Mouse (Mus musculus) bone marrow macrophage, adult 2 months (primary cell): ENCODE data around the gene Rab3a.

Source experiments
- CTCF ChIP-seq: IDR thresholded peaks from 2 replicates; pipeline ENCODE4 v1.5.1; 2012; ENCODE audit warnings: low read depth, mild to moderate bottlenecking, low read length, moderate library complexity
- POLR2A ChIP-seq: IDR thresholded peaks from 2 replicates; pipeline ENCODE4 v1.6.1; 2012; ENCODE audit warnings: mild to moderate bottlenecking, low read depth, low read length, borderline replicate concordance

DNA sequence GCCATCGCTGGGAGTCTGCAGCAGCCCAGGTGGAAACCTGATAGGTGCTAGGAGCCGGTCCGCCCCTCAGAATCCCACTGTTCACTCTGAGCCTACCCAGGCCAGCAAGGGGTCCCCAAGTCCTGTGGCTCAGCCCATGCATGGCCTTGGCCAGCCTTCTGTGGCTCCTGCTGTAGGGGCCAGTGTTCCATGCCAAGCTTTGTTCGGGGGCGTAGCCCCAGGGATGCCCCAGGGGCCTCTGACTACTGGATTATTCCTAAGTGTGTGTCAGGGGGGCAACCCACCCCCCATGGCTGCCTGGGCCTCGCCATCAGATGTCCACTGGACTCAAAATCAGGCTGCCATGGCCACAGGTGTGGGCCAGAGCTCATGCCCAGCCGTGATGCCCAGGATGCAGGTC, 40.5 kb upstream of the Rab3a start:
- TF ChIP-seq POLR2A (no peak), CTCF (no peak)
